Mouse (Mus musculus) megakaryocyte, embryonic 14.5 days (primary cell): ENCODE measurements around the gene Clrn1.

Experiments used
- FLI1 ChIP-seq: IDR thresholded peaks from 2 replicates; pipeline ENCODE4 v1.6.1; 2012; ENCODE audit warnings: low read length, inconsistent platforms, mixed read lengths
- GATA1 ChIP-seq: IDR thresholded peaks from 3 replicates; pipeline ENCODE4 v1.6.1; 2012; ENCODE audit warnings: mixed read lengths, low read length, inconsistent platforms, borderline replicate concordance

GRCm38 (mm10) chr3:58904656-58905055 is 19.5 kb upstream of the Clrn1 start:
- TF ChIP-seq GATA1 = no peak
- no peak for TF ChIP-seq FLI1
